Mouse (Mus musculus): ENCODE data around the gene Dok5.

Dok5 gene

DNA sequence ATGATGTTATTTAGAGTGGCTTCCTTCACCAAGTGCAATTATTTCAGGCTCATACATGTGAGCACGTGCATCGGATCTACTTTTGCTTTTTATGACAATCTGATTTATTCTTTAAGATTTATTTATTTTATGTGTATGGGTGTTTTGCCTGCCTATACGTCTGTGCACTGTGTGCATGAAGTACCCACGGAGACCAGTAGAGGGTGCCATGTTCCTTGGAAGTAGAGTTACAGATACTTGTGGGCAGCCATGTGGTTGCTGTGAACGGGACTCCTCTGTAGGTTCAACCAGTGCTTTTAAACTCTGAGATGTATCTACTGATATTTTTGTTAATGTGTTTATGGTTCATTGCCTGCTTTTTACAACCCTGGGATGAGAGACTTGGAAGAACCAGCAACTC, 132.4 kb downstream of the Dok5 start:
- DNase-seq, result no peak

DNA sequence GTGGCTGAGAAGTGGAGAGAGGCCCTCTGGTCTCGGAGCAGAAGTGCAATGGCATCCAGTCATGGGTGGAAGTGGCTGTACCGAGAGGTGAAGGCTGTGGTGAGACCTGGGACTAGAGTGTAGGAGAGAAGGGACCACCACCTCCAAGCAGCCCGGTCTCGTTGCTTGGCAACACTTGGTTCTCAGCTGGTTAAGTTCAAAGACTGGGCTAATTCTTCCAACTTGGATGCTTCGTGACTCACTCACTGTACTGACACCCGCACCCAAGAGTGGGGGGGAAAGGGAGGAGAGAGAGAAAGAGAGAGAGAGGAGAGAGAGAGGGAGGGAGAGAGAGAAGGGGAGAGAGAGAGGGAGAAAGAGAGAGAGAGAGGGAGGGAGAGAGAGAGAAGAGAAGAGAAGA, 133.2 kb downstream of the Dok5 start:
- no peak for DNase-seq

DNA sequence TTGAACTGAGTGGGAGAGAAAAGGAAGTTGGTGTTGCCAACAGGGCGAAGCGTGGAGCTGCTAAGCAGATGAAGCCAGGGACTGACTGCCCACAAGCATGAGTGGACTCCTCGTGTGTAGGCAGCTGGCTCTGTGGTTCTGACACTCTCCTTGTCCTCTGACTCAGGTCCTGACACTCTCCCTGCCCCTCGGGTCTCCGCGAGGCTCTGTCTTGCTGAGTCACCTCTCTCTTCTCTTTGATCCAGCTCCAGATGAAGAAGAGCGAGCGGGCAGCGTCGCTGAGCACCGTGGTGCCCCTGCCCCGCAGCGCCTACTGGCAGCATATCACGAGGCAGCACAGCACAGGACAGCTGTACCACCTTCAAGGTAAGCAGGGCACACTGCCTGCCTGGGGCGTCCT, 139.0 kb downstream of the Dok5 start:
- no peak for DNase-seq

DNA sequence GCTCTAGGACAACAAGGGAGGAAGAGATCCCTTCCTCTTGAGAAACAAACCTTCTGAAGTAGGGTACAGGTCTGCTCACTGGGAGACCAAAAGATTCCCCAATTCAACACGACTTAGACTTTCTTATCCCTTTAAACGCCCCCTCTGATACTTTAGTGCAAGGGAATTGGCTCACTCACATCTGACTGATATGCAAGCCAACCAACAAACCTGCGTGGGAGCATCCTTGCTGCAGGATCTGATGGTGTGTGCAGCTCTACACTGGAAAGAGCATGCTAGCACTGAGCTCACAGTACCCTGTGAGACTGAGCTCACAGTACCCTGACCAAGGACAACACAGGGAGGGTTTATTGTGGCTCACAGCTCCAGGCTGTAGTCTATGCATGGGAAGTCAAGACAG, 139.9 kb downstream of the Dok5 start:
- DNase-seq, result no peak

DNA sequence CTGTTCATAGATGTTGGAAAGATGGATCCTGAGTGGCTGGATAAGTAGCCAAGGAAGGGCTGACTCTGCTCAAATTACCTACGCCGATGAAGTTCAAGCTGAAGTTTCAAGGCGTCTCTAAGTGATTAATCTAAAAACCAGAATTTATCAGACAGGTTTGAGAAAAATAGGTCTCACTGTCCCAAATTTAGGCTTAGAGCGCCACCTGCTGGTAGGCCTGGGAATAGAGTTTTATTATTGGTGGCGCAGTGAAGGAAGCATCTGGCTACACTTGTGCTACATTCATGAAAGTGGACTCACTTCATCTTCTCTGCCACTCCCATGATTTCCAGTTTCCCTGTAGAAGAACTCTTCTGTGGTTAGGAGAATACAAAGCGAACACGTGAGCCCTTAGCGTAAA, 141.8 kb downstream of the Dok5 start:
- DNase-seq, result peak; percentile 77

DNA sequence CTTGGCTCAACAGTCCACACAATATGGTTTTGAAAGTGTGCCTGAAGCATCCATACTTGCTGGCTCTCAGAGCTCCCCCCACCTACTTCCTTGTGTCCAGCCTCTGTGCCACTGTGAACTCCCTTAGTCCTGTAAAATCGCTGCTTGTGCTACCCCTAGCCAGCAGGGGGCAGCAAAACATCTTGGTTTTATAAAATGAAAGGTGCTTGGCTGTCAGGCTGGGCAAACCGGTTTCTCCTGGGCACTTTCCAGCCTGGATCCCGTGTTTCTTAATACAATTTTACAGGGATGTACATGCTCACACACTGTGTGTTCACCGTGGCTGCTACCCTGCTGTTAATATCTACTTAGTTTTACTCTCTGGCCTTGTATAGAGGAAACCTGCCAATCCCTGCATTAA, 145.9 kb downstream of the Dok5 start:
- peak; percentile 72 for DNase-seq

DNA sequence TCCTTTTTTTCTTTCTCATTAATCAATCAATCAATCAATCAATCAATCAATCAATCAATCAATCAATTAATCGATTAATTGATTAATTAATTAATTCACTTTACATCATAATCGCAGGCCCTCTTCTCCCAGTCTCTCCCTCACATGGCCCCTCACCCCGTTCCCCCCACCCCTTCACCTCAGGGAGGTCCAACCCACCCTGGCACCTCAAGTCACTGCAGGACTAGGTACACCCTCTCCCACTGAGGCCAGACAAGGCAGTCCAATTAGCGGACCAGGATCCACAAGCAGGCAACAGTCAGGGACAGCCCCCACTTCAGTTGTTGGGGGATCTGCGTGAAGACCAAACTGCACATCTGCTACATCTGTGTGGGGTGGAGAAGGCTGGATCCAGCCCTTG, 146.3 kb downstream of the Dok5 start:
- DNase-seq, result no peak

DNA sequence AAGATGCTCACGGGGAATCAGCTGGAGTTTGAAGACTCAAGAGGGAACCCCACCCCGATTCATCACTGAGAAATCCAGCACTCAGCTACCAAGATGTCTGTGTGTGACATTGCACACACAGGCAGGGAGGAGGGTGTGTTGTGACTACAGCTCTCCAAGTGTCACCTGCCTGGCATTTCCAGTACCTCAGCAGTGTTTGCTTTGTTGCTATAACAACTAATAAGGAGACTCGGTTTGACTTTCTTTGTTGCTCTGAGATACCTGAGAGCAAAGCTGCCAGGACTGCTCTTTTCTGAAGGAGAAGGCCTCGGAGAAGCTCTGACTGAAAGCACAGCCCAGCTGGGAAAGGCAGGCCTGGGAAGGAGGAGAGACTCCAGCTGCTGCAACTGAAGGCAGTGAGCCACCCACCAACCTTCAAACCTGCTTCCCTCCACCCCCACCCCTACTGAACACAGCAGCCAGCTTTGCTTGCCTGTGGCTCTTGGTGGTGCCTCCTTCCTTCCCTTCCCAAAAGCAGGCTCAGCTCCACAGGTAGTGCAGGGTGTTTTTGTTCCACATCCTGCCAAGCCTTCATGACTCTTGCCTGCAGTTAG, 152.7 kb downstream of the Dok5 start:
- DNase-seq, result no peak

DNA sequence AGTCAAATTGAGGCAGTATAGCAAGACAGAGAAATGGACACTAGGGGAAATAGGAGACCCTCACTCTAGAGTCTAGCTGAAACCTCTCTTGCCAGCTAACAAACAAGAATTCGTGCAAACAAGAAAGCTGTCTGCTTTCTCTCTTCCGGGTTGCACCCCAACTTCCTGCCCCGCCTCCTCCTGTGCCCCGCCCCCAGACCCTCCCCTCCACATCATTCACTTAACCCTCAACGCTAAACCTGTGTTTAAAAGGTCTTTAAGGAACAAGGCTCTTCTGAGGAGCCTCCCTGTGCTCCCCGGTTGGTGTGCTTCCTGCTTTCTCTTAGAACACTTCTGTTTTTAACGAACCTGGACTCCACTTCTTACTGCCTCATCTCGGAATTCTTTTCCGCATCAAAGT, 156.4 kb downstream of the Dok5 start:
- DNase-seq, result no peak

DNA sequence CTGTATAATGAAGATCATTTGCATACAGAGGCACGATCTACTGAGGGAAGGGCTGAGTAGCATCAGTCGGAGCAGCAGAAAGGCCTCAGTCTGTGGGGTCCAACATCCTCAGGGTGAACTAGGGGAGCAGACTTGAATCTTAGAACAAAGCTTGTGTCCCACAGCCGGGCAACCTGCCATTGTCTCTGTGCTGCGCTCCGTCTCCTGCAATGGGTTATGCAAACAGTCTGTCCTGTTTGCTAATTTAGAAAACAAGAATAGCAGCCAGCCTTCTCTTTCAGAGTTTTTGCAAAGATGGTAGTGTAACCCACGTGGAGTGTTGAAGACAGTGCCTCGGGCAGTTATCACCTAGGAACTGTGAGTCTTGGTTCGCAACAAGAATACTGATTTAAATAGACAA, 163.5 kb downstream of the Dok5 start:
- DNase-seq, result peak; percentile 58

DNA sequence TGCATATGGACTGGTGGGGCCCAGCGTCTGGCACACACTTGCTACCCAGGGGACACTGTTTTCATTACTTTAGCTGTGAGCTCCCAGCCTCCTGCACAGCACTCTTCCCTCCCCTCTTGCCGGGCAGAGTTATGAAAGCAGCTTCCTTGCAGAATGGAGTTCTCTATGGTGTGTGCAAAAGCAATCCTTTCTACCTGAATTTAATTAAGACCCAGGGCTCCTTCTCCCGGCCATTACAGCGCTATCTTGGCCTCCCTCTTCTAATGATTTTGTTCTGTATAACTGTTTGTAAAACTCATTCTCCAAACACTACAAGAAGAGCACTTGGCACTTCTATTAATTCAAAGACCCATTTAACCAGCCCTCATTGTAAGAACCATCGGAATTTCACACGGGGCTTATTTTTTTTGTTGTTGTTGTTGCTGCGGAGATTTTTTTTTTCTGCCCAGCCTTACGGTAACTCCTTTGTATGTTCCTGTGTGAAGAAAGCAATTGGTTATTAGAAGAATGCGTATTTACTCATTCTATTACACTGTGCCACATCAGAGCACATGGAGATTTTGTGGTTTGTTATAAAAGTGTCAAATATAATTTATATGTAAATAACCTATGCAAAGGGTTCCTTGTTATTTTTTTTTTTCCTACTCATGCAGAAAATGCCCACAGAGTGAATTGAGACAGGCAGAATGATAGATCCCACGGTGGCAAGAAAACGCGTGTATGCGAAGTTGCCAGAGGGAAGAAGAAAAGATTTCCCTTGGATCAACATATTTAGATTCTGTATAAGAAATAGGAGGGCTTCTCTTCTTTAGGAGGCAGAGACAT, 170.8 kb downstream of the Dok5 start:
- no peak for DNase-seq

DNA sequence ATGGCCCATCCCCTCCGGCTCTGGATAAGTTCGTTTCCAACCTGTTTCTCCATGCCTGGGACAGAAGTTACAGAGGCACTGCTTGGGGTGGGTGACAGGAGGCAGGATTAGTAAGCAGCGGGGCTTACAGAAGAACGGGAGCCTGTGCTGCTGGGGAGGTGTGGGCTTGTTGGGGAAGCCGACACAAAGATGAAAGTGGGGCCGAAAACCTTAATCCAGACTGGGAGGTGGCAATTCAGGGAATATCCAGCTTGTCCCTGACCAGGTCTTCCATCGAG, 171.4 kb downstream of the Dok5 start:
- DNase-seq, result no peak

DNA sequence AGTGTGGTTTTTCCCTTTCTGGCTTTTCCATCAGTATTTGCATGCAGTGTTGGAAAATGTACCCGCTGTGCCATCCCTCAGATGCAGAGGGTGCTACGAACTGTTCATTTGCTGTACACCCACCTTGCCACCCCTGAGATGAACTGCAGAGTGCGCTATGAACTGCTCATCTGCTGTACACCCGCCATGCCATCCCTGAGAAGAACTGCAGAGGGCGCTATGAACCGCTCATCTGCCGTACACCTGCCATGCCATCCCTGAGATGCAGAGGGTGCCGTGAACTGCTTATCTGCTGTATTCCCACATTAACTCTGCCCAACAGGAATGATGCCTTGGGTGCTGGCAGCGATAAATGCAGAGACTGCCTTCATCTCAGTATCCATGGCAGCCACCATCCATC, 171.8 kb downstream of the Dok5 start:
- no peak for DNase-seq

DNA sequence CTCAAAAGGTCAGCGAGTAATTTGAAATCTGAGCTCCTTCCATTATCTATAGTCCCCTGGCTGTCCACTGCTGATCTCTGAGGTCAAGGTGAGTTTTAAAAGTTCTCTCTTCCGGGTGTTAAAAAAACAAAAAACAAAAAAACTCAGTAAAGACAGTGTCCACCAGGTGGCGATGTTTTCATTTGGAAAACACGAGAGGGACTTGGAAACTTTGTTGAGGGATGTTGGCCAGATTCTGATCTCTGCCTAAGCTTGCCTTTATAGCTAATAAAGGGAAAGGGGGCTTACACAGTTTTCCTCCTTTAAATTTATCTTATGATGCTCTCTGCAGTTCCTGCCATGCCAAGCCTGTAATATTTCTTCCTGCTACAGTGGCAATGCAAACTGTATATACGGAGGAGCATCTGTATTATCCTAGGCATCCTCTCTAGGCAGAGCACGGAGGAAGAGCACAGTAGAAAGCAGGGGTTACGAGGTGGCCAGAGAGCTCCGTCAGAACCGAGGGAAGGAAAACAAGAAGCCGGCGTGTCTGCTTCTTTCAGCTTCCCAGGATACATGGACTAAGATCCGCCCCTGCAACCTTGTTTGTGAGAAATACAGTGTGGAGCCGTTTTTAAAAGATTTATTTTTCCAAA, 181.1 kb downstream of the Dok5 start:
- no peak for DNase-seq

DNA sequence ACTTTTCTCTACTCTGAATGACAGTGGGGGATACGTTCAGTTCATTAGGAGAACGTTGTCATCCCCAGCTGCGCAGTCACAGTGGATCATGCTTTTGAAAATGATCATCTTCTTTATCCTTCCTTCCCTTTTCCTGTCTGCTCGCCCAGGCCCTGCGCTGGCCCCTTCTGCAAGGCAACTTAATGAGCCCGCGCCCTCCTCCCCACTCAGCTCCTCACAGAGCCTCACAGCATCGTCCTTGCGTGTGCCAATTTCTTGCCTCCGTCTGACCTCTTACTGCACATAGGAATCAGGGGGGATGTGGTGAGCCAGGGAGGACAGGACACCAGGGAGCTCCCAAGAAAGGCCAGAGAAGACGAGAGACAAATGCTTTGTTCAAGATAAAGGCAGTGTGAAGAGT, 182.3 kb downstream of the Dok5 start:
- DNase-seq, result no peak

DNA sequence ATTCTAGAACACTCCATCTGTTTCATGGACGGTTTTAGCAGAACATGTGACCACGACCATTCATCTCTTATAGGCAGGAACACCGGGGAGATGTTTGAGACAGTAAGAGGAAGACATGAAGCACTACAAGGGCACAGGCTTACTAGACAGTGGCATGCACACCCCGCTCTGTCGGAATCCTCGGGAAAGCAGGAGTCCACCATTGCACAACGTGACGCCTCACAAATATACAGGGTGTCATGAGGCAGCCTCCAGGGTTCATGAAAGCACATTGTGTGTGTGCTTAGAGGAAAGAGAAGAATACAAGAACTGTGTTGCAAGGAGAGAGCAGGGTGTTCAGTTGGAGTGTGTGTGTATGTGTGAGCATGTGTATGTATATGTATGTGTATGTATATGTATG, 184.0 kb downstream of the Dok5 start:
- no peak for DNase-seq

DNA sequence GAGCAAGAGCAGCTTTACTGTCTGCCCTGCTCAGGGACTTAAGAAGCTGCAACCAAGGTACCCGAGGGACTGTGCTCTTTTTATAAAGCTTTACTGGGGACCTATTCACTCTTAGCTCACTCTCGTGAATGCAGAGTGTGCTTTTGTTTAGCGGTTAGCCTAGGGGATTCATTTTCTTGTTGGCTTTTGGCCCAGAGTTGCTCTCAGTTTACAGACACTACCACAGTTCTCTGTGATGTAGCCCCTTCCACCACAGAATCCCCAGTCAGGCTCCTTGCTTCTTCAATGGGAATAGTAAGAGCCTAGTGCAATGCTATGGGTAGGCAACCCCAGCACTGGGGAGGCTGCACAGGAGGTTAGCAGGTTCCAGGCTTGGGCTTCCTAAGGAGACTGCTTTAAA, 190.7 kb downstream of the Dok5 start:
- no peak for DNase-seq

DNA sequence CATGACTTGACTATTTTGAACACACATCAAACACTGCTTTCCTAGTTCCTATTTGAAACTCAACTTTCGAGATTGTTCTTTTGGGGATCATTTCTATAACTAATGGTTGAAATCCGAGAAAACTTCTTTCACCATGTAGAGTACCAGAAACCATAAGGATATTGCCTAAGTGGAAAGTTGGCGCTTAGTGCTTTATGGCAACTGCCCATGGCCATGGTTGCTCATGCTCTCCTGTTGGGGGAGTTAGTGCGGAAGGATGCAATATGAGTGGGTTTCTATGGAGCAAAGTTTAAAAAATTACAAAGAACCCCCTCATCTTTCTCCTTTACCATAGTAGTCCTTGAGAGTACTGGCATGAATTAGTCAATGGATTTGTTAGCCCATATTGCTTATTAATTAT, 192.5 kb downstream of the Dok5 start:
- DNase-seq, result no peak

DNA sequence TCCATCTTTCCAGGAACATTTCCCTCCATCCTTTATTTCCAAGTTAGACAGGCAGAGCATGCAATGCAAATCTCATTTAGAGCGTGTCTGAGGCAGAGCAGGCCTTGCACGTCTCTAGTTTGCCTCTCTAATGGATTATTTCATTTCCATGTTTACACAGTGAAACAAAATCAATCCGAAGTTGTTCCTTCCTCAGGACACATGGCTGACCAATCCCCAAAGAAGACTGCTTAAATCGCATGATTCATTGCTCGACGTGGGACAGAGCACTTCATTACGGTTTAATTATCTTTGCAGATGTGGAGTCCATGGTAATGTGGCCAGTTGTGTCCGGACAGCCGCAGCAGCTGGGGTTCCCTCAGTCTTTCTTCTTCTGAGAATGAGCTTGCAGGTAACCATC, 194.6 kb downstream of the Dok5 start:
- no peak for DNase-seq

All from right cerebral cortex, postnatal 25 days (tissue).